Mouse (Mus musculus) neural tube, embryonic 13.5 days (tissue): ENCODE results near the gene Ctns. TPM values are rescaled to one million over a fixed set of nuclear protein-coding genes. Genes with fewer than 3 reads are reported as not detected.

Experiments used
- ATAC-seq: fragments of 200-750 bp; cut with Nextera tagmentation; 2 replicates; pipeline ENCODE4 v1.8.0; 2017; ENCODE audit warnings: low read depth, mild to moderate bottlenecking, moderate TSS enrichment, moderate library complexity
- H3K27ac ChIP-seq: fragments of 300-500 bp; sonication (generic); replicated peaks from 2 replicates; pipeline ENCODE4 v1.5.1; 2015; ENCODE audit warnings: moderate library complexity, mild to moderate bottlenecking, inconsistent platforms
- H3K27me3 ChIP-seq: fragments of 300-500 bp; sonication (generic); 2 replicates; pipeline ENCODE4 v1.6.1; 2015; ENCODE audit warnings: mild to moderate bottlenecking, inconsistent platforms
- H3K36me3 ChIP-seq: fragments of 300-500 bp; sonication (generic); 2 replicates; pipeline ENCODE4 v1.6.1; 2015; ENCODE audit warnings: mild to moderate bottlenecking, inconsistent platforms
- H3K4me1 ChIP-seq: fragments of 300-500 bp; sonication (generic); replicated peaks from 2 replicates; pipeline ENCODE4 v1.6.1; 2015; ENCODE audit warnings: inconsistent platforms
- H3K4me2 ChIP-seq: fragments of 300-500 bp; sonication (generic); 2 replicates; pipeline ENCODE4 v1.6.1; 2015; ENCODE audit warnings: inconsistent platforms, mild to moderate bottlenecking, moderate library complexity
- H3K4me3 ChIP-seq: fragments of 300-500 bp; sonication (generic); 2 replicates; pipeline ENCODE4 v1.5.1; 2015; ENCODE audit warnings: mild to moderate bottlenecking, inconsistent platforms
- H3K9ac ChIP-seq: fragments of 300-500 bp; sonication (generic); 2 replicates; pipeline ENCODE4 v1.6.1; 2015; ENCODE audit warnings: moderate library complexity, mild to moderate bottlenecking, inconsistent platforms
- H3K9me3 ChIP-seq: fragments of 300-500 bp; sonication (generic); 2 replicates; pipeline ENCODE4 v1.6.1; 2016; ENCODE audit warnings: inconsistent platforms
- WGBS: fragments of 180-500 bp; shearing (Covaris S2); methylation state at CpG from one replicate; pipeline ENCODE4 v1.1.7; 2015; 5-methylcytosine and 5-hydroxymethylcytosine counted together
- polyA plus RNA-seq: library from polyadenylated mRNA; unstranded; fragments of >200 nt; fragmentation: Nextera tagmentation; extraction: Ambion mirVana; gene quantifications from 2 replicates; pipeline ENCODE4 v1.2.1, GENCODE M21; 2015

Gene Ctns
- polyA plus RNA-seq, 1 experiment from 2014 or later: 21.2 TPM

- no peaks in the 10 kb centered on the region for H3K36me3 ChIP-seq
- no peak overlapping the region for H3K9ac ChIP-seq
- H3K9me3 ChIP-seq: no peaks in the 10 kb centered on the region
- no peak overlapping the region for H3K4me3 ChIP-seq
- H3K27ac ChIP-seq: no peak overlapping the region
- 88% methylated on average over 1 of the region's 1 CpGs for WGBS
- no peaks in the 10 kb centered on the region for H3K4me1 ChIP-seq
- no peaks in the 10 kb centered on the region for H3K27me3 ChIP-seq
- H3K4me2 ChIP-seq: no peak overlapping the region
- no peak for ATAC-seq
Measured at GRCm38 (mm10) chr11:73220651-73221050, 21.8 kb upstream of the Ctns start.

- no peaks in the 10 kb centered on the region for H3K27me3 ChIP-seq
- no peak overlapping the region for H3K27ac ChIP-seq
- no peak for ATAC-seq
- H3K4me1 ChIP-seq: no peaks in the 10 kb centered on the region
- H3K4me3 ChIP-seq: no peak overlapping the region
- no peaks in the 10 kb centered on the region for H3K36me3 ChIP-seq
- 69% methylated on average over 2 of the region's 2 CpGs for WGBS
- no peaks in the 10 kb centered on the region for H3K9me3 ChIP-seq
- H3K9ac ChIP-seq: no peak overlapping the region
- no peak overlapping the region for H3K4me2 ChIP-seq
Measured at GRCm38 (mm10) chr11:73219671-73220070, 20.8 kb upstream of the Ctns start.

DNA sequence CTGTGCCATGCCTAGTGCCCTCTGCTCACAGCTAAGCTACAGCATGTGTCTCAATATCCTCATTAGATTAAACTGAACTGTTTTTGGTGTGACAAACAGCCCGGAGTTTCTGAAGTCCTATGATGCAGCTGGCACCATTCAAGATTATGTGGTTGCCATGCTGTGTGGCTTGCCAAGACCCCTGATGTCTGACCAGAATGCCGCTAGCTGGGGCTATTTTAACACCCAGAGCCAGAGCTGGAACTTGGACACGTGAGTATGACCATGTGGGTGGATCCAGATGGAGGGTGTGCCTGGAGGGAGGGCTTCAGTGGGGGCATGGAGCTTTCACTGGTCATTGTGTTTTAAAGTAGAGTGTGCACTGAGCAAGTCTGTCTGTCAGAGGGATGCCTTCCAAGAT is 15.1 kb upstream of the Ctns start:
- ATAC-seq: no peak
- no peak overlapping the region for H3K4me2 ChIP-seq
- no peak overlapping the region for H3K27ac ChIP-seq
- 79% methylated on average over 3 of the region's 3 CpGs for WGBS
- H3K36me3 ChIP-seq: no peaks in the 10 kb centered on the region
- no peaks in the 10 kb centered on the region for H3K27me3 ChIP-seq
- no peaks in the 10 kb centered on the region for H3K4me1 ChIP-seq
- no peak overlapping the region for H3K4me3 ChIP-seq
- no peak overlapping the region for H3K9ac ChIP-seq
- H3K9me3 ChIP-seq: no peaks in the 10 kb centered on the region

DNA sequence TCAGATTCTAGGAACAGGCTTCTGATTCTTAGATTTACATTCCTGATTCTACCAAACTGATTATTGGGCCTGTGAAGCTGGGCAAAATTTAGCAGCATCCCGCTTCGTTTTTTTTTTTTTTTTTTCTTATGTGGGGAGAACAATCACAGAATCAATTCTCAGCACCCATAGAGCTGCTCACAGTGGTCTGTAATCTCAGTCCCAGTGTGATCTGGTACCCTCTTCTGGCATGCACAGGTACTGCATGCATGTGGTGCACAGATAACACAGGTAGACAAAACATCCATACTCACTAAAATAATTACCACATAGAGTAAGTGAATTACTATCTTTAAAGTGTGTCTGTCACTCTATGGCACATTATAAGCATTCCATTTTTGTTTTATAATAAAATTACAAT is 8.8 kb upstream of the Ctns start:
- Histone ChIP-seq H3K9ac (no peak overlapping the region), H3K4me1 (0 out of 2 replicates have a peak, but pooled peaks cover 7% of the 10 kb centered on the region), H3K9me3 (no peaks in the 10 kb centered on the region), H3K36me3 (no peaks in the 10 kb centered on the region), H3K4me2 (no peak overlapping the region), H3K27ac (no peak overlapping the region), H3K27me3 (no peaks in the 10 kb centered on the region), H3K4me3 (no peak overlapping the region)
- 89% methylated on average over 2 of the region's 2 CpGs for WGBS
- ATAC-seq: no peak

GRCm38 (mm10) chr11:73205194-73205593 is 6.4 kb upstream of the Ctns start:
- H3K36me3 ChIP-seq: no peaks in the 10 kb centered on the region
- no peak overlapping the region for H3K27ac ChIP-seq
- no peak overlapping the region for H3K4me3 ChIP-seq
- no peaks in the 10 kb centered on the region for H3K9me3 ChIP-seq
- no peaks in the 10 kb centered on the region for H3K27me3 ChIP-seq
- no peak overlapping the region for H3K9ac ChIP-seq
- H3K4me1 ChIP-seq: 0 out of 2 replicates have a peak, but pooled peaks cover 7% of the 10 kb centered on the region
- 74% methylated on average over 7 of the region's 7 CpGs for WGBS
- no peak overlapping the region for H3K4me2 ChIP-seq
- ATAC-seq: no peak

- H3K27ac ChIP-seq: no peak overlapping the region
- H3K4me1 ChIP-seq: peaks cover 13% of the 10 kb centered on the region
- no peak overlapping the region for H3K4me2 ChIP-seq
- no peaks in the 10 kb centered on the region for H3K9me3 ChIP-seq
- no peak overlapping the region for H3K9ac ChIP-seq
- 85% methylated on average over 8 of the region's 8 CpGs for WGBS
- H3K4me3 ChIP-seq: no peak overlapping the region
- no peaks in the 10 kb centered on the region for H3K27me3 ChIP-seq
- H3K36me3 ChIP-seq: no peaks in the 10 kb centered on the region
- no peak for ATAC-seq
Measured at GRCm38 (mm10) chr11:73203895-73204294, 5.1 kb upstream of the Ctns start.

- H3K27me3 ChIP-seq: no peaks in the 10 kb centered on the region
- peaks cover 30% of the 10 kb centered on the region for H3K4me1 ChIP-seq
- no peak overlapping the region for H3K27ac ChIP-seq
- H3K9ac ChIP-seq: no peak overlapping the region
- H3K36me3 ChIP-seq: no peaks in the 10 kb centered on the region
- WGBS: 36% methylated on average over 4 of the region's 4 CpGs
- no peak overlapping the region for H3K4me2 ChIP-seq
- no peak for ATAC-seq
- H3K4me3 ChIP-seq: no peak overlapping the region
- H3K9me3 ChIP-seq: no peaks in the 10 kb centered on the region
Measured at GRCm38 (mm10) chr11:73201597-73201996, 2.8 kb upstream of the Ctns start.

GRCm38 (mm10) chr11:73201021-73201420 is 2.2 kb upstream of the Ctns start:
- no peak for ATAC-seq
- peaks cover 27% of the 10 kb centered on the region for H3K4me1 ChIP-seq
- no peaks in the 10 kb centered on the region for H3K9me3 ChIP-seq
- H3K36me3 ChIP-seq: peaks cover 2% of the 10 kb centered on the region; the same call in 1 of the 2 replicates
- H3K9ac ChIP-seq: no peak overlapping the region
- WGBS: 76% methylated on average over 2 of the region's 2 CpGs
- H3K4me2 ChIP-seq: no peak overlapping the region
- peak overlapping the region; percentile 38; the same call in 1 of the 2 replicates for H3K27ac ChIP-seq
- no peaks in the 10 kb centered on the region for H3K27me3 ChIP-seq
- H3K4me3 ChIP-seq: no peak overlapping the region

- no peak overlapping the region for H3K27ac ChIP-seq
- no peak for ATAC-seq
- WGBS: 5% methylated on average over 12 of the region's 12 CpGs
Measured at GRCm38 (mm10) chr11:73199879-73200278, 1.0 kb upstream of the Ctns start.

GRCm38 (mm10) chr11:73199230-73199712 is 429 bp upstream of the Ctns start, which contains the start of gene Shpk:
Gene Shpk, plus strand, starts transcription at chr11:73199460.
- Histone ChIP-seq H3K9me3 (no peaks in the 10 kb centered on the region), H3K9ac (peak within 1 kb of the TSS; percentile 84), H3K27ac (peak within 1 kb of the TSS; percentile 49), H3K36me3 (peaks cover 17% of the 10 kb centered on the region), H3K4me2 (peak within 1 kb of the TSS; percentile 86), H3K4me3 (peak within 1 kb of the TSS; percentile 68), H3K4me1 (peaks cover 27% of the 10 kb centered on the region), H3K27me3 (no peaks in the 10 kb centered on the region)
- under 1% methylated on average over 32 of the region's 32 CpGs for WGBS
- ATAC-seq: peak; percentile 98

More at GRCm38 (mm10) chr11:73199879-73200278, 1.0 kb upstream of the Ctns start:
- H3K4me2 ChIP-seq: peak overlapping the region; percentile 86
- H3K9me3 ChIP-seq: no peaks in the 10 kb centered on the region
- H3K36me3 ChIP-seq: peaks cover 13% of the 10 kb centered on the region
- H3K27me3 ChIP-seq: no peaks in the 10 kb centered on the region
- H3K4me3 ChIP-seq: peak overlapping the region; percentile 68
- peaks cover 27% of the 10 kb centered on the region for H3K4me1 ChIP-seq
- peak overlapping the region; percentile 84 for H3K9ac ChIP-seq

DNA sequence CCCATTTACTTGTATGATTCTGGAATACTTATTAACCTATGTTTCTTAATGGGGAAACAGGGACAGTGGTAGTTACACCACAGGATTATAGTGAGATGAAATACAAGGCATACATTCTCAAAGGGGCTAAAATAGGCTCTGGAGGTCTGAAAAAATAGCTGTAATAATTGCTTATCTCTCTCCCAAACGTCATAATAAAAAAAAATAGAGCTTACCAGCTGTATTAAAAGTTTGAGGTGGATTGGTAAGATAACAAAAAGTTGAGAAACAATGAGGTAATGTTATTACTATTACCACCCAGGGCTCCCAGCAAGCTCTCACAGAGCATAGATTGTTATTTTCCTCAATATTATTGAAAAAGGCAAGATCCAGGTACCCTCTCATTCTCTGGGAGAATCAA is 652 bp downstream of the Ctns start:
- Histone ChIP-seq H3K27me3 (no peaks in the 10 kb centered on the region), H3K4me1 (peaks cover 27% of the 10 kb centered on the region), H3K4me3 (peak overlapping the region; percentile 68), H3K36me3 (peaks cover 20% of the 10 kb centered on the region), H3K27ac (no peak overlapping the region), H3K9me3 (no peaks in the 10 kb centered on the region), H3K9ac (peak overlapping the region; percentile 84), H3K4me2 (peak overlapping the region; percentile 86)
- no peak for ATAC-seq
- WGBS: 2% methylated on average over 1 of the region's 1 CpGs

DNA sequence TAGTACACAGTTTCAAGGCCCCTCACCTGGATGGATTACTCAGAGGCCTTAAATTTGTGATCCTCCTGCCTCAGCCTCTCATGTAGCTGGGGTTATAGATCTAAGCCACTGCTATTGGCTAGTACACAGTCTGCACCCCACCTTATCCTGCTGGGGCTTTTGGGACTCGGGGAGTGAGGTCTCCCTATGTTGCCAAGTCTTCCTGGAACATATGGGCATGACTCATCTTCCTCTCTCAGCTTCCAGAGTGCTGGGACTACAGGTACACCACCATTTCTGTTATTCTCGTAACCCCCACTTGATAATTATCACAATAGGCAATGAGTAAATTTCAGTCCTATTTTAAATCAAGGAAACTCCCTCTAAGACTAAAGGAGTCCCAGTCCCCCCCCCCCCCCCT is 4.4 kb downstream of the Ctns start:
- no peak overlapping the region for H3K9ac ChIP-seq
- no peak overlapping the region for H3K27ac ChIP-seq
- ATAC-seq: no peak
- no peak overlapping the region for H3K4me3 ChIP-seq
- no peaks in the 10 kb centered on the region for H3K27me3 ChIP-seq
- H3K4me2 ChIP-seq: no peak overlapping the region
- 84% methylated on average over 2 of the region's 2 CpGs for WGBS
- peaks cover 57% of the 10 kb centered on the region for H3K36me3 ChIP-seq
- H3K4me1 ChIP-seq: peaks cover 21% of the 10 kb centered on the region
- no peaks in the 10 kb centered on the region for H3K9me3 ChIP-seq

DNA sequence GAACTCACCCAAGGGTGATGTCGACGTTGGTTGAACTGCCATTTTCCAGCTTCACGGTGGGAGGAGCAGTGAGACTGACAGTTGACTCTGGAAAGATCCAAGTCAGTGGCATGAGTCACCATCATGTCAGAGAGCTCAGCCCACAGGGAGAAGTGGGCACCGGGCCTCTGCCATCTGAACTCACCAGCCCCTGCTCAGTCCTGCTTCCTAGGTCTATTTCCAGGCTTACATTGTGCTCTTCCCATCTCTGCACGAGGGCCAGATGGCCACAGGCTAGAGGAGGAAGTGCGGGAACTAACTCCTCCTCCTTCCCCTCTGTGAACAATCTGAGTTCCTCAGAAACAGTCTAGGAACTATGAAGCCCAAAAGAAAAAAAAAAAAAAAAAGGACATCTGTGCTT is 5.8 kb downstream of the Ctns start:
- no peak overlapping the region for H3K4me2 ChIP-seq
- H3K27me3 ChIP-seq: no peaks in the 10 kb centered on the region
- H3K4me3 ChIP-seq: no peak overlapping the region
- no peak overlapping the region for H3K9ac ChIP-seq
- WGBS: 80% methylated on average over 6 of the region's 6 CpGs
- H3K4me1 ChIP-seq: peaks cover 15% of the 10 kb centered on the region
- ATAC-seq: no peak
- no peaks in the 10 kb centered on the region for H3K9me3 ChIP-seq
- H3K36me3 ChIP-seq: peaks cover 71% of the 10 kb centered on the region
- H3K27ac ChIP-seq: no peak overlapping the region
